Mouse (Mus musculus): ENCODE data around the gene Fads6. TPM values are rescaled to one million over a fixed set of nuclear protein-coding genes. Genes with fewer than 3 reads are reported as not detected.

Fads6 gene
- 10 to 100 TPM; 11.2 to 12.1 TPM for total RNA-seq (2021)

GRCm38 (mm10) chr11:115297214-115297826 is at the start of gene Fads6:
Fads6 (minus strand) TSS chr11:115297663.
- peak; percentile 49 to 65 for DNase-seq (ENCODE audit: extremely low spot score in 1 of 2, low spot score in 1 of 2)

DNA sequence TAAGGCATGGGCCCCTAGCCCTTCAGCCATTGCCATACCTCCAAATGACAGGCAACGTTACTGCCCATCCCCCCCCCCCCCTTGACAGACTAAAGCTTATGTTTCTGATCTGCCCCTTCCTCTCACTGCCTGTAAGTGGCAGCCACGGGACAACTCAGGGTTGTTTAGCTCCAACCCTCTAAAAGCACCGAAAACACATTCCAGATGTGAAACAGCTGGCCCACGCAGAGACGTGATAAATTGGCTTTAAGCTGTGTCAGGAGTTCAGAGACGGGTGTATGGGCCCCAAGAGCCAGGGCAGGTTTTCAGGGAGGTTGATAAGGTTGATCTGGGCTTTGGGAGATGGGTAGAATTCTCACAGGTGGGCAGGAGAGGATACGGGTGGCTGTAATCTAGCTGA is 48.1 kb upstream of the Fads6 start:
- DNase-seq (ENCODE audit: extremely low spot score in 1 of 2, low spot score in 1 of 2), result no peak

- DNase-seq (ENCODE audit: extremely low spot score in 1 of 2, low spot score in 1 of 2), result no peak
These were observed 47.5 kb upstream of the Fads6 start for GRCm38 (mm10) chr11:115344967-115345366.

DNA sequence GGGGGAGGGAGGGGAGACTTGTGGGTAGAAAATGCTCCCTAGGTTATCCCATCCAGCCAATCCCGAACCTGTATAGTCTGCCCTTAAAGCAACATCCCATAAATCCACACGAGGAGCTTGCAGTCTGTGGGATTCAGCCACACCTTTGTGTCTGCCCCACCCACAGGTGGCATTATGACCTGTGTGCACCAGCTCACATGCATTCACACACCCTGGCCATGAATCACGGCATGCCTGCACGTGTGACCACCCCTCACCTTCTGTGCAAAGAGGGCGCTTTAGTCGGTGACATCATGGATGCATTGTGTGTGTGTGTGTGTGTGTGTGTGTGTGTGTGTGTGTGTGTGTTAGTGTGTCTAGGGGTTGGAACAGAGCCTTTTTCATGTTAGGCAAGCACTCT is 44.4 kb upstream of the Fads6 start:
- no peak for DNase-seq (ENCODE audit: extremely low spot score in 1 of 2, low spot score in 1 of 2)

DNA sequence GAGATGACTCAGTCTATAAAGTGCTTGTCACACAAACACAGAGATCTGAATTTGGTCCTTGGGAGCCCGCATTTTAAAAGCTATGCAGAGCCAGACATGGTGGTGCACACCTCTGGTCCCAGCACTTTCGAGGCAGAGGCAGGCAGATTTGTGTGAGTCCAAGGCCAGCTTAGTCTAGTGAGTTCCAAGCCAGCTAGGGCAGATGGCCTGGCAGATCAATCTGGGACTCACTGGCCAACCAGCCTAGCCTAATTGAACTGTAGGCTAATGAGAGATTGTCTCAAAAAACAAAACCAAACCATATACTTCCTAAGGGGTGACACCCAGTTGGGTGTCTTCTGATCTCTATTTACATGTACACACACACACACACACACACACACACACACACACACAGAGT is 43.8 kb upstream of the Fads6 start:
- DNase-seq (ENCODE audit: extremely low spot score in 1 of 2, low spot score in 1 of 2), result no peak

DNA sequence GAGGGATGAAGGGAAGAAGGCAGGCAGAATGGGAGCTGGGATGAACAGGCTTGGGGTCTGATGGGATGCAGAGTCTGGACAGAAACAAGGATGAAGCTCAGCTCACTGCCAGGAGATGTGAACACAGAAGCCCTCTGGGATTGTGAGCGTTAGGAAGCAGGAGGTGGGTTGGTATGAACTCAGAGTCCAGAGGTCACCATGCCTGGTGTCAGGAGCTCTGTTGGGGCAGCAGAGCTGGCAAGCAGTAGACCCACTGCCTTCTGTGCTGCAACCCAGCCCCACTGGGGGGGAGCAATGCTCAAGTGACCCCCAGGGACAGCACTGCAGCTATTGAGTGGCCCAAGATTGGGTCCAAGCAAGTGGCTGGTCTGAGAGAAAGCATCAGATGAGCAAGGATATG is 40.4 kb upstream of the Fads6 start:
- DNase-seq (ENCODE audit: extremely low spot score in 1 of 2, low spot score in 1 of 2), result no peak

DNA sequence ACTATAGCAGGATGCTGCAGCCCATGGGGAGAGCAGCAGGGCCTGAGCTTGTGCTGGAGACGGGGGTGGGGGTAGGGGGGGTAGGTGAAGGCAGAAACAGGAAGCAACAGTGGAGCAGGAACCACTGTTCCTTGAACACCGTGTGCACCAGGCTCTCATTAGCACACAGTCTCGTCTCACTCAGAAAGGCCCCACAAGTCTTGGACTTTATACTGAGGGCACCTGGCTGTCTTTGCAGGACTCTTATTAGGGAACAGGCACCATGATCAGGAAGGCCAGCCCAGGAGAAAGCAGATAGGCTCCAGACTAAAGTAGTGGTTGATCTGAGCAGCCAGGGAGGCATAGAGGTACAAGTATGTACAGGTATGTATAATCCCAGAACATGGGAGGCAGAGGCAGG is 39.9 kb upstream of the Fads6 start:
- DNase-seq (ENCODE audit: extremely low spot score in 1 of 2, low spot score in 1 of 2), result no peak

- no peak for DNase-seq (ENCODE audit: extremely low spot score in 1 of 2, low spot score in 1 of 2)
These were observed 38.7 kb upstream of the Fads6 start for GRCm38 (mm10) chr11:115336115-115336514.

- DNase-seq (ENCODE audit: extremely low spot score in 1 of 2, low spot score in 1 of 2), result no peak
These were observed 37.8 kb upstream of the Fads6 start for GRCm38 (mm10) chr11:115335223-115335622.

DNA sequence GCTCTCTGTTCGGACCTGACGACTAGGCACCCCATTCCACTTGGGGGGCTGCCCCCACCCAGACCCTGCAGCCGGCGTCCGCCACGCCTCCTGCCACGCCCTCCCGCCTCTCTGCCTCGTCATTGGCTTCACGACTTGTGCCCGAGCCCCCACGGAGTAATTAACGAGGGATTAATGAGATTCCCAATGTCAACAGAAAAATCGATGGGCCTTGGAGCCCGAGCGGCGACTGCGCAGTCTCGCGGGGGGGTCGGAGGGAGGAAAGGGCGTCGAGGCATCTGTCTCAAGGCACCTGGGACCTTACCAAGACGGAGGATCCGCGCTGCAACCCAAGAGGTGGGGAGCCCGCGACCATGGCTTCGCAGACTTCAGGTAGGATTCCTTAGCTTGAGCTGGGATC is 37.1 kb upstream of the Fads6 start, which contains the start of gene Otop3:
Gene Otop3 (plus strand): TSS at position 201 of the 400 bp plus-strand sequence.
- DNase-seq (ENCODE audit: extremely low spot score in 1 of 2, low spot score in 1 of 2), result no peak

DNA sequence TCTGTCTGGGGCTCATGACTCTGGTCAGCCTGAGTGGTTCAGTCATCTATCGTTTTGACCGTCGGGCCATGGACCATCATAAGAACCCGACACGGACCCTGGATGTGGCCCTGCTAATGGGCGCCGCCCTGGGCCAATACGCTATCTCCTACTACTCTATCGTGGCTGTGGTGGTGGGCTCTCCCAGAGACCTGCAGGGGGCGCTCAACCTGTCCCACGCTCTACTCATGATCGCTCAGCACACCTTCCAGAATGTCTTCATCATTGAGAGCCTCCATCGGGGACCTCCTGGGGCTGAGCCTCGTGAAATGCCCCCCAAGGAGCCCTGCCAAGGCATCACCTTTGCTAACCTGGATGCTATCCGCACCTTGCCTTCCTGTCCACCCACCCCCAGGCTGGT is 31.9 kb upstream of the Fads6 start:
- no peak for DNase-seq (ENCODE audit: extremely low spot score in 1 of 2, low spot score in 1 of 2)

- DNase-seq (ENCODE audit: extremely low spot score in 1 of 2, low spot score in 1 of 2), result no peak
These were observed 29.3 kb upstream of the Fads6 start for GRCm38 (mm10) chr11:115326730-115327129.

DNA sequence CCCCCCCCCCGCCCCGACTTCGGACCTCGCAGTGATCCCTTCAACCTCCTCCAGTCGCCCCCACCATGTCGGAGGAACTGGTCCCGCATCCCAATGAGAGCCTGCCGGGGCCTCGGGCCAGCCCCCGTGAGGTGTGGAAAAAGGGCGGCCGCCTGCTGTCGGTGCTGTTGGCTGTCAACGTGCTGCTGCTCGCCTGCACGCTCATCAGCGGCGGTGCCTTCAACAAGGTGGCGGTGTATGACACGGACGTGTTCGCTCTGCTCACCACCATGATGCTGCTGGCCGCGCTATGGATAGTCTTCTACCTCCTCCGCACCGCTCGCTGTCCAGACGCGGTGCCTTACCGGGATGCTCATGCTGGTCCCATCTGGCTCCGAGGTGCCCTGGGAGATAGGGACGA is 25.9 kb upstream of the Fads6 start:
- DNase-seq (ENCODE audit: extremely low spot score in 1 of 2, low spot score in 1 of 2), result no peak

DNA sequence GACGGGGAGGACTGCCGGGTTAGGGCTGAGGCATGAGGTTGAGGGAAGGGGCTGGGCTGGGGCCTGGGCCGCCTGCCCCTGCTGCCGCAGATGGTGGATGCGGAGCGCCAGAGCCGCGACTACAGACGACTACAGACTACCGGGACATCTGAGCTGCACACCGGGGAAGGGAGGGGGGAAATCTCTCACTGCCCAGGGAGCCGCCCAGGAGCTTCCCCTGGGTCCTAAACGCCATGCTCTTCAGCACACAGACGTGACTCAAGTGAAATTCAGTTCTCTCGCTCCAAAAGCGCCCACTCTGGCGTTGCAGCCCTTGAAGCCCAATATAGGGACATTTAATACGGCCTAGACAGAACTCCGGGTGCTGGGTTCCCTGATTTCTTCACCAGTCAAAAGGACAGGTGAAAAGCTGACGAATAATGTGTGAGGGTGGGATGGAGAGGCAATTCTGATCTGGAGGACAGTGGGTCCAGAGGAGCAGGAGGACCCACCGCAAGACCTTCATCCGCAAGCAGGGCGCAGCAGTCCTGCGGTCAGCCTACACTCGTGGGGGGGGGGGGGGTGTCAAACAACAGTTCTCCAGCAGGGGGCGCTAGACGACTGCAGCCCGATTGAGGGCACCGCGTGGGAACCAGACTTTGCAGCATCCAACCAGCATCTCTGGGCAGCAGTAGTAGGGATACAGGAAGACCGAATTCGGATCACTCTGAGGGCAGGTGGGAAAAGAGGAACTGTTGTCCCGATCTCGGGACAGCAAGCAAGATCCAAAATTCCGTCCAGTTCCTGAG is 24.6 kb upstream of the Fads6 start, which contains the start of gene Ush1g:
Gene Ush1g (minus strand): TSS at position 136 of the 788 bp plus-strand sequence.
- DNase-seq (ENCODE audit: extremely low spot score in 1 of 2, low spot score in 1 of 2), result peak; percentile 49 to 66

DNA sequence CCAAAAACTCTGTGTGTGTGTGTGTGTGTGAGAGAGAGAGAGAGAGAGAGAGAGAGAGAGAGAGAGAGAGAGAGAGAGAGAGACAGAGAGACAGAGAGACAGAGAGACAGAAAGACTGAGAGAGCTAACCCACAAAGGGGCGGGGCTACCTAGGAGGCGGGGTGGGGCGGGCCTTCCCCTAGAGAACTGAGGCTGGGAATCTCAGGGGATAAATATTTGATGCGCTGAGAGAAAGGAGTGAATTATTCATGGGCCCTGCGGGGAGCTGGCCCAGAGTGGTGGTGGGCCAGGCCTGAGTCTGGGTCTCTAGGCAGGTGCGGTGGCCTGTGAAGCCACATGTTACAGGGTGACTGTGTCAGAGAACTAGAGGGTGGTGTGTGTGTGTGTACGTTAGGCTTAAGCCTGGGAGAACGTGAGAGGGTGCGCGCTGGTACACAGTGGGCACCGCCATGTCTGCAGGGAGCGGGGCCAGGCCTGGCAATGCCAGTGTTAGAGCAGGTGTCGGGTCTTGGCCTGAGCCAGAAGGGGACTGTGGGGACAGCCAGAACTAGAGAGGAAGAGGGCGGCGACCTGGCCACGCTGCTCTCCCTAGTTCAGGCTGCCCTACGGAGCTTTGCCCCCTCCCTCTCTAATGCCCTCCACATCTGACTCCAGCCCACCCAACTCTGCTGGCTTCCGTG is 22.4 kb upstream of the Fads6 start:
- no peak for DNase-seq (ENCODE audit: extremely low spot score in 1 of 2, low spot score in 1 of 2)

- no peak for DNase-seq (ENCODE audit: extremely low spot score in 1 of 2, low spot score in 1 of 2)
These were observed 21.0 kb upstream of the Fads6 start for GRCm38 (mm10) chr11:115318245-115319027.

GRCm38 (mm10) chr11:115317204-115317603 is 19.7 kb upstream of the Fads6 start:
- no peak for DNase-seq (ENCODE audit: extremely low spot score in 1 of 2, low spot score in 1 of 2)

DNA sequence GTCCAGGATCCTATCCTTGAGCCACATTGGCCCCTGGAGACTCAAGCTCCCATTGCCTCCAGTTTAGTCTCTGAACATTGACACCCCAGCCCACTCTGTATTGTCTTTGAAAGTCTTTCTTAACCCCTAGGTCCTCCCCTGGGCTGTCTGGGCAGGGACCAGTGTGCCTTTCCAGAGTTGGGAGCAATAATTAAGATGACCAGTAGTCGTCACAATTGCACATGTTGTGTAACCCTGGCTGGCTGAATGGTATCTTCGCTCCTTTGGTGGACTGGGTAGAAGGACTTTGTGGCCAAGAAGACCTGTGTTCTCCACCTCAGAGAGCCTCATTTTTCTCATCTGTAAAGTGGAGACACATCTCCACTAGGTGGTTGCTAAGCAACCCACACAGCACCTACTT is 16.8 kb upstream of the Fads6 start:
- no peak for DNase-seq (ENCODE audit: extremely low spot score in 1 of 2, low spot score in 1 of 2)

DNA sequence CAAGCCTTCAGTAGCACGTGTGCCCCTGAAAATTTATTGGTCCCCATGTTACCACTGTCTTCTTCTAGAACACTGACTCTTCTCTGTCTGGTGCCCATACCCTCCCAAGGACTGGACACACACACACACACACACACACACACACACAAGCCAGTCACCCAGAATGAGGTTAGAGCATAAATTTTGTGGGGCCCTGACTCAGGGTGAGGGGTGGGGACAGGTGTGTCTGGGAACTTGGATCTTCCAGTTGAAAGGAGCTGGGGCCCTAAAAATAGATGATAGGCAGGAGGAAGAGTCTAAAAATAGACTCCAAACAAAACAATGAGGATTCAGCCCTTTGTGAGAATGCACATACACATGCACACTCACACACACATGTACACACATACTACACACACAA is 11.3 kb upstream of the Fads6 start:
- DNase-seq (ENCODE audit: extremely low spot score in 1 of 2, low spot score in 1 of 2), result no peak

DNA sequence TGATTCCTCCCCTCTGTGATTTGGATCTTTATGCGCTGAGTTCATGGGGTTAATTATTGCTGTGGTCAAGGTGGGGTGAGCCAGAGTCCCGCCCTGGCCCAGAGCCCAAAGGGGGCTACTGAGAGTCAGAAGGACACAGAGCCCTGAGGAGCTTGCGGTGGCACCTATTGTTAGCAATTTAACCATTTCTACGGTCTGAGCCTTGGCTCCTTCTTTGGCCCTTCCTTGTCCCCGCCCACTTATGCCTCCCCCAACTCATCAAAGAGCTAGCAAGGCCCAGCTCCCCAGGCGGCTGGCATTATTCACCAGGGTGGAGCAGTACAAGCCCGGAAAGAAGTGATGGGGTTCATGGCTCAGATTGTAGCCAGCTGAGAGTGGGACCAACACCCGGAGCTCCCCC is 9.4 kb upstream of the Fads6 start, which contains the start of gene Otop2:
Gene Otop2 (plus strand): TSS at position 301 of the 400 bp plus-strand sequence.
- no peak for DNase-seq (ENCODE audit: extremely low spot score in 1 of 2, low spot score in 1 of 2)

- no peak for DNase-seq (ENCODE audit: extremely low spot score in 1 of 2, low spot score in 1 of 2)
These were observed 5.7 kb upstream of the Fads6 start for GRCm38 (mm10) chr11:115303167-115303566.

Data from layer of hippocampus, postnatal 25 days (tissue).